Mouse (Mus musculus): ENCODE results near the gene Wnt5b.
A peak's percentile ranks its signal among the peaks of the same experiment; 100 is the strongest.

GRCm38 (mm10) chr6:119437894-119438761, 106.0 kb downstream of the Wnt5b start:
- no peak for TF ChIP-seq POLR2A (IDR thresholded peaks at IDR 0.05; ENCODE audit: borderline replicate concordance, extremely low read depth, insufficient read depth, insufficient read length, poor library complexity, severe bottlenecking)
- peak; percentile 20; the same call in 1 of the 2 replicates for TF ChIP-seq CTCF (IDR thresholded peaks at IDR 0.05; ENCODE audit: borderline replicate concordance, extremely low read depth, insufficient read depth, insufficient read length)

Measured in brain, embryonic 14.5 days (tissue).